Comparison of ENCODE assay signal across 14 mouse cellular contexts in the genomic region with DNA sequence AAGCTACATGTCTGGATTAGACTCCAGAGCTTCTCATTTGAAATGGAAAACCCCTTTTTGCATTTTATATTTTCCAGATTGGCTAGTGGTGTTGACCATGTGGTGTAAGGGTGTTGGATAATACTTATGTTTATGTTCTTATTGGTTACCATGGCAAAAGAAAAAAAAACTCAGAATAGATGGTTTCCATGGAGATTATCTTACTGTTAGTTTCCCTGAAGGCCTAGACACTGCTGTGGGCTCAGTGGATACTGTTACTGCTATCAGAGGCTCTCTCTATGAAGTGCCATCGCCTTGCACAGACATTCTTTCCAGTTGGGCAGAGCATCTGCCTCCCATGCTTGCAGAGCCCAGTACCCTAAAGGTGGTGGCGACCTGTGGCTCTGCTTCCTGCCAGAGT. TPM values are rescaled to one million over a fixed set of nuclear protein-coding genes. Genes with fewer than 3 reads are reported as not detected.
DNase-seq lines count a peak whose midpoint lies in the region; ATAC-seq and TF ChIP-seq lines count a peak whose summit lies in the region.
"Had no signal": no experiment of that assay in that cellular context is flagged by ENCODE, and none has a peak within 500 bp of the region (broad histone marks: within the 10 kb centered on the region; RNA-seq: fewer than 3 reads in every experiment).

No protein-coding gene starts in this region.

- H3K27ac ChIP-seq in forebrain, embryonic 14.5 days (ENCODE audit: low read depth, low read length), result peak overlapping the region; percentile 41
- H3K27ac ChIP-seq in forebrain, embryonic 10.5 days, result no peak overlapping the region
- peak overlapping the region; percentile 98; the same call in 1 of the 2 replicates for H3K27ac ChIP-seq in bone marrow macrophage, adult 2 months (ENCODE audit: insufficient read depth, low read depth, low read length)
- H3K27ac ChIP-seq in forebrain, postnatal 0 days (ENCODE audit: low read depth, low read length), result peak overlapping the region; percentile 89
- H3K27ac ChIP-seq: liver, embryonic 13.5 days had no signal

- ATAC-seq in forebrain, embryonic 14.5 days, result no peak
- ATAC-seq in forebrain, postnatal 0 days, result peak; percentile 88

- peak; percentile 55 for DNase-seq in forebrain, embryonic 14.5 days (ENCODE audit: low spot score)
- DNase-seq in forebrain, embryonic 10.5 days (ENCODE audit: extremely low spot score, low spot score), result no peak
- peak; percentile 63 for DNase-seq in layer of hippocampus, adult 9-11 months
- no peak for DNase-seq in layer of hippocampus, adult 9-10 months (ENCODE audit: low spot score)
- peak; percentile 68 for DNase-seq in forebrain, postnatal 0 days
- DNase-seq in thymus, adult 18-20 months, result no peak
- no peak for DNase-seq in spleen, postnatal 14 days (ENCODE audit: low spot score in 2 of 2)
- DNase-seq: adrenal gland, postnatal 10 days; cerebellum, adult 9-11 months; kidney, adult 18-20 months; liver, embryonic 13.5 days; retina, postnatal 1 day had no signal

- no peaks in the 10 kb centered on the region for H3K27me3 ChIP-seq in forebrain, embryonic 14.5 days (replicated peaks; ENCODE audit: control insufficient read depth, insufficient read depth, low read length)
- no peaks in the 10 kb centered on the region for H3K27me3 ChIP-seq in forebrain, embryonic 10.5 days (ENCODE audit: poor library complexity, severe bottlenecking)
- no peaks in the 10 kb centered on the region for H3K27me3 ChIP-seq in forebrain, postnatal 0 days (ENCODE audit: insufficient read depth, low read length)
- H3K27me3 ChIP-seq: liver, embryonic 13.5 days had no signal

- TF ChIP-seq CTCF in bone marrow macrophage, adult 2 months (IDR thresholded peaks at IDR 0.05; ENCODE audit: low read depth, low read length), result no peak
- TF ChIP-seq CTCF in forebrain, postnatal 0 days (IDR thresholded peaks at IDR 0.05; ENCODE audit: low read depth), result no peak

- no peaks in the 10 kb centered on the region for H3K4me1 ChIP-seq in forebrain, embryonic 14.5 days (ENCODE audit: control insufficient read depth, insufficient read depth, low read length)
- peaks cover 40% of the 10 kb centered on the region for H3K4me1 ChIP-seq in forebrain, embryonic 10.5 days
- peaks cover 63% of the 10 kb centered on the region for H3K4me1 ChIP-seq in bone marrow macrophage, adult 2 months (ENCODE audit: control insufficient read depth, insufficient read depth, low read length)
- peaks cover 14% of the 10 kb centered on the region for H3K4me1 ChIP-seq in forebrain, postnatal 0 days (ENCODE audit: insufficient read depth)

- WGBS in forebrain, embryonic 14.5 days, result 79% methylated on average over 2 of the region's 2 CpGs
- WGBS in forebrain, embryonic 10.5 days, result 89% methylated on average over 2 of the region's 2 CpGs
- WGBS in forebrain, postnatal 0 days, result 53% methylated on average over 2 of the region's 2 CpGs

- no peaks in the 10 kb centered on the region for H3K36me3 ChIP-seq in forebrain, embryonic 14.5 days (ENCODE audit: control insufficient read depth, insufficient read depth, low read length)
- H3K36me3 ChIP-seq in forebrain, embryonic 10.5 days (replicated peaks), result peaks cover 24% of the 10 kb centered on the region
- no peaks in the 10 kb centered on the region for H3K36me3 ChIP-seq in forebrain, postnatal 0 days (ENCODE audit: insufficient read depth)

- H3K9ac ChIP-seq in forebrain, embryonic 14.5 days (ENCODE audit: low read length), result no peak overlapping the region
- H3K9ac ChIP-seq in forebrain, postnatal 0 days, result no peak overlapping the region
- H3K9ac ChIP-seq: liver, embryonic 13.5 days had no signal

- H3K4me2 ChIP-seq in forebrain, embryonic 14.5 days (ENCODE audit: low read length), result no peak overlapping the region
- no peak overlapping the region for H3K4me2 ChIP-seq in forebrain, postnatal 0 days (ENCODE audit: low read depth)
- H3K4me2 ChIP-seq: liver, embryonic 13.5 days had no signal

- H3K4me3 ChIP-seq in forebrain, embryonic 14.5 days (ENCODE audit: low read depth, low read length), result no peak overlapping the region
- no peak overlapping the region for H3K4me3 ChIP-seq in forebrain, embryonic 10.5 days
- no peak overlapping the region for H3K4me3 ChIP-seq in bone marrow macrophage, adult 2 months (ENCODE audit: insufficient read depth, low read length)
- H3K4me3 ChIP-seq in forebrain, postnatal 0 days (ENCODE audit: low read depth, low read length), result no peak overlapping the region
- H3K4me3 ChIP-seq: liver, embryonic 13.5 days; myocyte had no signal

- no peaks in the 10 kb centered on the region for H3K9me3 ChIP-seq in forebrain, embryonic 14.5 days (replicated peaks; ENCODE audit: control insufficient read depth, low read length)
- H3K9me3 ChIP-seq in forebrain, embryonic 10.5 days, result no peaks in the 10 kb centered on the region
- no peaks in the 10 kb centered on the region for H3K9me3 ChIP-seq in forebrain, postnatal 0 days (ENCODE audit: low read length)
- H3K9me3 ChIP-seq: liver, embryonic 13.5 days had no signal

- TF ChIP-seq POLR2A in bone marrow macrophage, adult 2 months (IDR thresholded peaks at IDR 0.05; ENCODE audit: borderline replicate concordance, low read depth, low read length), result no peak

RNA-seq across cellular contexts. Expression of gene Poc1a, which starts 37.2 kb away (rescaled TPM):
- 11.8 and 12.1 TPM in 2 replicates for polyA plus RNA-seq in forebrain, embryonic 14.5 days (2014; fragmentation: Nextera tagmentation; extraction: Ambion mirVana)
- 42.7 and 46.4 TPM in 2 replicates for polyA plus RNA-seq in forebrain, embryonic 10.5 days (2016; fragmentation: Nextera tagmentation; extraction: Ambion mirVana)
- 8.3 and 13.7 TPM in 2 replicates for polyA plus RNA-seq in bone marrow macrophage, adult 2 months (2012; ENCODE audit: insufficient read depth, insufficient read length, missing spikeins)
- 5.8 and 7.6 TPM in 2 replicates for total RNA-seq in forebrain, postnatal 0 days (2014; rRNA removed)
- polyA plus RNA-seq in forebrain, postnatal 0 days (2015; fragmentation: Nextera tagmentation; extraction: Ambion mirVana), result 12.0 and 14.3 TPM in 2 replicates

RNA-seq across cellular contexts. Expression of gene Dusp7, which starts 50.4 kb away (rescaled TPM):
- 10.2 and 11.3 TPM in 2 replicates for polyA plus RNA-seq in forebrain, embryonic 14.5 days (2014; fragmentation: Nextera tagmentation; extraction: Ambion mirVana)
- 17.6 and 18.9 TPM in 2 replicates for polyA plus RNA-seq in forebrain, embryonic 10.5 days (2016; fragmentation: Nextera tagmentation; extraction: Ambion mirVana)
- polyA plus RNA-seq in bone marrow macrophage, adult 2 months (2012; ENCODE audit: insufficient read depth, insufficient read length, missing spikeins), result 122 and 129 TPM in 2 replicates
- 43.5 and 44.5 TPM in 2 replicates for total RNA-seq in forebrain, postnatal 0 days (2014; rRNA removed)
- polyA plus RNA-seq in forebrain, postnatal 0 days (2015; fragmentation: Nextera tagmentation; extraction: Ambion mirVana), result 16.5 and 16.7 TPM in 2 replicates

Comparison
In these comparisons a context has a peak if more than half of its experiments do, and no peak if none do; other contexts are left out.
1. DNase-seq: peak in forebrain, embryonic 14.5 days (single experiment), layer of hippocampus, adult 9-11 months (single experiment) and forebrain, postnatal 0 days (single experiment); none in forebrain, embryonic 10.5 days (single experiment), layer of hippocampus, adult 9-10 months (single experiment), thymus, adult 18-20 months (0 of 2) and spleen, postnatal 14 days (0 of 2).